In the genomic region with DNA sequence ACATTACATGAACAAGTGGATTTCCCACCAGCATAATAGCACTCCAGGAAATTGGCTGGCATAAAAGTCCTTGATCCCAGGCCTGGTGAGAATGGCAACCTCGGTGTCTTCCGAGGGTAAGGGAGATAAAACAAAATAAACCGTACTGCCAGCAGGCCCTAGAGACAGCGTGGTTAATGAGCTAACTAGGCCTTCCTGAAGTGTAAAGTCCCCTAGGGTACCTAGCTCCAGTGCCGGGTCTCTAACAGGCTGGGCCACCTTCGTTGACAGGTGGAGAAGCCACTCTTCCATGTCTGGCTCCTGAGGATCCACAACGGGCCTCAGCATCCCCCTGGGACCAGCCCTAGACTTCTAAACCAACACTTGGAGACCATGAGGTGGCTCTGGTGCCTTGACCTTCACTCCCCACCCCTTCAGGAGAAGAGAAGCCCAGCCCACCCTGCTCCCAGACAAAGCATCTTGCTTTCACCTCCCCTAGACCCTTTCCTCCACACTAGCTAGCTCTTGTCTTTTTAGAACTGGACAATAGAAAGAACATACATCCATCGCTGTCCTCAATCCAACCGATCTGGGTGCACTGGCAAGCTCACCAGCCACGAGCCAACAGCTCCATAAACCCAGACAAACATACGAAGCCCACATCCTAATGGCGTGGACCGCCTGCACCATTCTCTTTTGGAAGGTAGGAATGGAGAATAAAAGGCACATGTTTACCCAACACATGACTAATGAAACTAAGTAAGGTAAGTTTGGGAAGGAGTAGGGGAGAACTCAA, we compare ENCODE assay signal across 9 mouse cellular contexts. TPM values are rescaled to one million over a fixed set of nuclear protein-coding genes. Genes with fewer than 3 reads are reported as not detected.
DNase-seq lines count a peak whose midpoint lies in the region; ATAC-seq and TF ChIP-seq lines count a peak whose summit lies in the region.
"Had no signal": no experiment of that assay in that cellular context is flagged by ENCODE, and none has a peak within 500 bp of the region (broad histone marks: within the 10 kb centered on the region; RNA-seq: fewer than 3 reads in every experiment).

No protein-coding gene starts in this region.

- peak overlapping the region; percentile 9; the same call in 1 of the 2 replicates for H3K4me3 ChIP-seq in forebrain, embryonic 12.5 days (replicated peaks)
- H3K4me3 ChIP-seq in forebrain, embryonic 11.5 days (ENCODE audit: low read depth, low read length): no peak overlapping the region
- H3K4me3 ChIP-seq in embryonic fibroblast, embryonic 13.5 days (ENCODE audit: insufficient read depth, low read length): no peak overlapping the region
- H3K4me3 ChIP-seq in midbrain, embryonic 12.5 days: 0 out of 2 replicates have a peak overlapping the region, but pooled peaks have one; percentile 3

- peaks cover 57% of the 10 kb centered on the region for H3K4me1 ChIP-seq in forebrain, embryonic 12.5 days
- peaks cover 14% of the 10 kb centered on the region; the same call in 1 of the 2 replicates for H3K4me1 ChIP-seq in forebrain, embryonic 11.5 days (replicated peaks; ENCODE audit: control insufficient read depth, insufficient read depth, low read length)
- H3K4me1 ChIP-seq in embryonic fibroblast, embryonic 13.5 days (ENCODE audit: control insufficient read depth, insufficient read depth, low read length): no peaks in the 10 kb centered on the region; the same call in 1 of the 2 replicates
- H3K4me1 ChIP-seq in midbrain, embryonic 12.5 days: peaks cover 50% of the 10 kb centered on the region

- no peaks in the 10 kb centered on the region for H3K9me3 ChIP-seq in forebrain, embryonic 12.5 days
- H3K9me3 ChIP-seq in forebrain, embryonic 11.5 days (ENCODE audit: control insufficient read depth, low read length): no peaks in the 10 kb centered on the region
- no peaks in the 10 kb centered on the region for H3K9me3 ChIP-seq in midbrain, embryonic 12.5 days

- intact Hi-C loops in left cerebral cortex, postnatal 25 days (cut with DNase I): no loop called here

- no peak overlapping the region for H3K9ac ChIP-seq in forebrain, embryonic 12.5 days
- no peak overlapping the region for H3K9ac ChIP-seq in forebrain, embryonic 11.5 days (ENCODE audit: low read length)
- H3K9ac ChIP-seq in midbrain, embryonic 12.5 days (replicated peaks): no peak overlapping the region

- no peak for TF ChIP-seq POLR2A in embryonic fibroblast, embryonic 13.5 days (IDR thresholded peaks at IDR 0.05; ENCODE audit: low read depth, low read length)

- DNase-seq in forebrain, embryonic 11.5 days (ENCODE audit: low spot score): no peak
- DNase-seq in 3T3-L1 (ENCODE audit: low read depth, low spot score): peak; percentile 13
- no peak for DNase-seq in left cerebral cortex, postnatal 25 days (ENCODE audit: low spot score in 2 of 2)
- no peak for DNase-seq in frontal cortex, adult 2 months (ENCODE audit: extremely low spot score in 1 of 2, low spot score in 1 of 2)
- DNase-seq: thymus, adult 2 months had no signal

- no peak for TF ChIP-seq CTCF in embryonic fibroblast, embryonic 13.5 days (IDR thresholded peaks at IDR 0.05; ENCODE audit: borderline replicate concordance, insufficient read depth, low read length)

- no peaks in the 10 kb centered on the region for H3K36me3 ChIP-seq in forebrain, embryonic 12.5 days (replicated peaks)
- no peaks in the 10 kb centered on the region for H3K36me3 ChIP-seq in forebrain, embryonic 11.5 days (ENCODE audit: control insufficient read depth, insufficient read depth, low read length)
- no peaks in the 10 kb centered on the region for H3K36me3 ChIP-seq in midbrain, embryonic 12.5 days

- H3K27ac ChIP-seq in forebrain, embryonic 12.5 days: no peak overlapping the region
- no peak overlapping the region for H3K27ac ChIP-seq in forebrain, embryonic 11.5 days (ENCODE audit: low read depth, low read length)
- H3K27ac ChIP-seq in embryonic fibroblast, embryonic 13.5 days (ENCODE audit: insufficient read depth, low read length): peak overlapping the region; percentile 14; the same call in 1 of the 2 replicates
- no peak overlapping the region for H3K27ac ChIP-seq in midbrain, embryonic 12.5 days (replicated peaks)

- peaks cover 60% of the 10 kb centered on the region for H3K27me3 ChIP-seq in forebrain, embryonic 12.5 days
- peaks cover 47% of the 10 kb centered on the region for H3K27me3 ChIP-seq in forebrain, embryonic 11.5 days (ENCODE audit: control insufficient read depth, insufficient read depth, low read length)
- peaks cover 49% of the 10 kb centered on the region for H3K27me3 ChIP-seq in midbrain, embryonic 12.5 days

- ATAC-seq in forebrain, embryonic 12.5 days (ENCODE audit: low FRiP score): no peak
- ATAC-seq in forebrain, embryonic 11.5 days (replicated peaks; ENCODE audit: low FRiP score): no peak
- no peak for ATAC-seq in midbrain, embryonic 12.5 days (ENCODE audit: low FRiP score, low read depth)
- ATAC-seq in inflammation-experienced regulatory T-cells, adult 6 months: no peak

- 37% methylated on average over 13 of the region's 13 CpGs for WGBS in forebrain, embryonic 12.5 days
- 25% methylated on average over 13 of the region's 13 CpGs for WGBS in forebrain, embryonic 11.5 days
- 22% methylated on average over 13 of the region's 13 CpGs for WGBS in midbrain, embryonic 12.5 days

- peak overlapping the region; percentile 8; the same call in 1 of the 2 replicates for H3K4me2 ChIP-seq in forebrain, embryonic 12.5 days
- H3K4me2 ChIP-seq in forebrain, embryonic 11.5 days (ENCODE audit: low read depth, low read length, severe bottlenecking): no peak overlapping the region
- H3K4me2 ChIP-seq in midbrain, embryonic 12.5 days (replicated peaks): peak overlapping the region; percentile 52

RNA-seq across cellular contexts. Expression of a gene that starts 10.0 kb away (rescaled TPM):
- polyA plus RNA-seq in forebrain, embryonic 12.5 days (2016; fragmentation: Nextera tagmentation; extraction: Ambion mirVana): 40.4 and 44.8 TPM in 2 replicates
- 29.9 and 34.1 TPM in 2 replicates for polyA plus RNA-seq in forebrain, embryonic 11.5 days (2014; fragmentation: Nextera tagmentation; extraction: Ambion mirVana)
- polyA plus RNA-seq in embryonic fibroblast, embryonic 13.5 days (2011; ENCODE audit: insufficient read length, low read depth, missing spikeins): 22.1 and 34.6 TPM in 2 replicates
- polyA plus RNA-seq in midbrain, embryonic 12.5 days (2016; fragmentation: Nextera tagmentation; extraction: Ambion mirVana): 40.5 and 44.8 TPM in 2 replicates
- under 1 TPM in 2 of 3 experiments, not detected in 1; 0.10 to 0.13 TPM for polyA plus RNA-seq in inflammation-experienced regulatory T-cells, adult 6 months (2017; shearing (Covaris generic))
- 1 to 10 TPM; 5.0 to 5.8 TPM for total RNA-seq in left cerebral cortex, postnatal 25 days (2021)
- polyA plus RNA-seq in frontal cortex, adult 2 months (2012; rRNA removed): 21.9 and 22.7 TPM in 2 replicates

Comparison
In these comparisons a context has a peak if more than half of its experiments do, and no peak if none do; other contexts are left out.
1. H3K4me3 ChIP-seq: peak in forebrain, embryonic 12.5 days (single experiment) and midbrain, embryonic 12.5 days (single experiment); none in forebrain, embryonic 11.5 days (single experiment) and embryonic fibroblast, embryonic 13.5 days (single experiment).
2. RNA of a gene that starts 10.0 kb away (polyA plus RNA-seq): 40.4 to 44.8 TPM in forebrain, embryonic 12.5 days, 40.5 to 44.8 TPM in midbrain, embryonic 12.5 days, 22.1 to 34.6 TPM in embryonic fibroblast, embryonic 13.5 days, 29.9 to 34.1 TPM in forebrain, embryonic 11.5 days and 21.9 to 22.7 TPM in frontal cortex, adult 2 months; 0.10 to 0.13 TPM in inflammation-experienced regulatory T-cells, adult 6 months; every median in the first group is over 10 times any median in the second.